Mouse (Mus musculus) myocyte (in vitro differentiated cells): ENCODE data around the gene Anks1b.

Experiments
- E2F4 ChIP-seq: IDR thresholded peaks from one replicate; pipeline ENCODE4 v1.6.1; 2011; ENCODE audit warnings: mild to moderate bottlenecking, control low read depth, moderate library complexity; ENCODE audit not compliant: insufficient read depth
- MYOG ChIP-seq, 3 experiments: IDR thresholded peaks; one replicate each; pipeline ENCODE4 v1.6.1; 2011; ENCODE audit warnings: control low read depth in 2 of 3, low read depth in 2 of 3, mild to moderate bottlenecking in 2 of 3; ENCODE audit not compliant: insufficient read length in 2 of 3, control insufficient read depth in 1 of 3, insufficient read depth in 1 of 3
- POLR2A ChIP-seq: IDR thresholded peaks from one replicate; pipeline ENCODE4 v1.6.1; 2011; ENCODE audit warnings: low read depth, mild to moderate bottlenecking, control low read depth, moderate library complexity; ENCODE audit not compliant: insufficient read length

- TF ChIP-seq E2F4 (no peak), MYOG (IDR thresholded peaks at IDR 0.05; ENCODE audit: control insufficient read depth in 1 of 3, insufficient read depth in 1 of 3, insufficient read length in 2 of 3, low read depth in 2 of 3) (no peak), POLR2A (no peak)
These were observed 815.5 kb downstream of the Anks1b start for GRCm38 (mm10) chr10:90688696-90689252.
